Comparison of ENCODE assay signal across 14 mouse cellular contexts in the genomic region with DNA sequence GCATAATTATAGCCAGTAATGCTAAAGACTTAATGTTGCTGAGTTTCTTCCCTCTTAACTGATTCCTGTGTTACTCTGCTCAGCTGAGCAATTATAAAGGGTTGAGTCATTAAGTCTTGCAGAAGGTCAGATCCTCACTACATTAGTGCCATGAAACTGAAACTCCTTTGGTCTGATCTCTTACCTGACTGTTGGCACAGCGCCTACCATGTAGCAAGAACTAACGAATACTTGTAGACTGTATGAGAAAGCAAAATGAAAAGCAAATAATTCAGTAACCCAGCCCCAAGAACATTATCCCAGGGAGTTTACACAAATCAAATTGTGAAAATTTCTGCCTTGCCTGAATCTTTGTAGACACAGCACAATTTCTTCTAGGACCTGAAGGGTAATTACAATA.
"Had no signal": no experiment of that assay in that cellular context is flagged by ENCODE, and none has a peak within 500 bp of the region (broad histone marks: within the 10 kb centered on the region; RNA-seq: fewer than 3 reads in every experiment).

No protein-coding gene starts in this region.

- H3K36me3 ChIP-seq: intestine, embryonic 15.5 days; kidney, embryonic 15.5 days; limb, embryonic 10.5 days; liver, embryonic 15.5 days; lung, embryonic 15.5 days; midbrain, embryonic 13.5 days; neural tube, embryonic 12.5 days had no signal

- H3K9me3 ChIP-seq: intestine, embryonic 15.5 days; kidney, embryonic 15.5 days; limb, embryonic 10.5 days; liver, embryonic 15.5 days; lung, embryonic 15.5 days; midbrain, embryonic 13.5 days; neural tube, embryonic 12.5 days had no signal

- H3K4me1 ChIP-seq: intestine, embryonic 15.5 days; kidney, embryonic 15.5 days; limb, embryonic 10.5 days; liver, embryonic 15.5 days; lung, embryonic 15.5 days; midbrain, embryonic 13.5 days; neural tube, embryonic 12.5 days had no signal

- H3K4me2 ChIP-seq: intestine, embryonic 15.5 days; kidney, embryonic 15.5 days; liver, embryonic 11.5 days; liver, embryonic 15.5 days; lung, embryonic 15.5 days; midbrain, embryonic 13.5 days; neural tube, embryonic 12.5 days had no signal

- H3K27ac ChIP-seq: intestine, embryonic 15.5 days; kidney, embryonic 15.5 days; left cerebral cortex, adult 2 months; limb, embryonic 10.5 days; liver, embryonic 15.5 days; lung, embryonic 15.5 days; midbrain, embryonic 13.5 days; neural tube, embryonic 12.5 days had no signal

- H3K27me3 ChIP-seq: intestine, embryonic 15.5 days; kidney, embryonic 15.5 days; liver, embryonic 15.5 days; lung, embryonic 15.5 days; midbrain, embryonic 13.5 days; neural tube, embryonic 12.5 days had no signal

- H3K9ac ChIP-seq: intestine, embryonic 15.5 days; kidney, embryonic 15.5 days; liver, embryonic 15.5 days; lung, embryonic 15.5 days; midbrain, embryonic 13.5 days; neural tube, embryonic 12.5 days had no signal

- H3K4me3 ChIP-seq: intestine, embryonic 15.5 days; kidney, embryonic 15.5 days; left cerebral cortex, adult 2 months; limb, embryonic 10.5 days; liver, embryonic 15.5 days; lung, embryonic 15.5 days; midbrain, embryonic 13.5 days; neural tube, embryonic 12.5 days had no signal

- DNase-seq: kidney, adult 18-20 months; kidney, postnatal 25 days; right cerebral cortex, postnatal 14 days; thymus, adult 18-20 months; thymus, postnatal 14 days had no signal

- ATAC-seq: intestine, embryonic 15.5 days; midbrain, embryonic 13.5 days had no signal
